Mouse (Mus musculus) C2C12 (cell line): ENCODE results near the gene Crybg3.

Source experiments
- CTCF ChIP-seq: IDR thresholded peaks from one replicate; pipeline ENCODE4 v1.5.1; 2011; ENCODE audit not compliant: control insufficient read depth, insufficient read depth, insufficient read length
- MYOD1 ChIP-seq: IDR thresholded peaks from one replicate; pipeline ENCODE4 v1.6.1; 2011; ENCODE audit warnings: low read depth; ENCODE audit not compliant: control insufficient read depth, insufficient read length

GRCm38 (mm10) chr16:59471637-59472278, 129.0 kb downstream of the Crybg3 start, which contains the start of gene Riox2:
- no peak for TF ChIP-seq CTCF
- TF ChIP-seq MYOD1, result no peak
